In the genomic region with DNA sequence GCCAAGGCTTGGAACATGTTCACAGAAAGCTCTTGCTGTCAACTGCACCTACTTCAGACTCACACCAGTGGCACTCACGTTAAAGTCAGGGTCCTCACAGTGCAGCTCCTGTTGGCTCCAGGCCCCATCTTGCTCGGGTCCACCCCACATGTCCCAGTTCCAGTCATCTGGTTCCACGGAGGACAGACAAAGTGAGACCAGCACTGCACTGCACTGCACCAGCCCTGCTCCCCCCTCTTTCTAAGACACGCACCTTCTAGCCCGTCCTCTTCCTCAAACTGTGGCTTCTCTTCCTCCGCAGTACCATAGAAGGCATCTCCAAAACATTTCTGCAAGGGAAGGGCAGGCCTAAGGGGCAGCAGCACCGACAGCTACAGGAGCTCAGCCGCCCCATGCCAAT, we compare ENCODE assay signal across 12 mouse cellular contexts. TPM values are rescaled to one million over a fixed set of nuclear protein-coding genes. Genes with fewer than 3 reads are reported as not detected.
"Had no signal": no experiment of that assay in that cellular context is flagged by ENCODE, and none has a peak within 500 bp of the region (broad histone marks: within the 10 kb centered on the region; RNA-seq: fewer than 3 reads in every experiment).

No protein-coding gene starts in this region.

- H3K4me2 ChIP-seq: limb, embryonic 12.5 days; lung, embryonic 15.5 days had no signal

- H3K27me3 ChIP-seq: limb, embryonic 12.5 days; lung, embryonic 15.5 days had no signal

- H3K9ac ChIP-seq: limb, embryonic 12.5 days; lung, embryonic 15.5 days had no signal

- H3K4me3 ChIP-seq: layer of hippocampus, adult 2 months; limb, embryonic 12.5 days; lung, embryonic 15.5 days had no signal

- H3K4me1 ChIP-seq: limb, embryonic 12.5 days; lung, embryonic 15.5 days had no signal

- DNase-seq: kidney, adult 18-20 months; kidney, postnatal 10 days; kidney, postnatal 4 days; lung, postnatal 14 days; right cerebral cortex, adult 18-20 months; right cerebral cortex, postnatal 25 days; thymus, postnatal 36 days had no signal

- H3K27ac ChIP-seq: layer of hippocampus, adult 2 months; limb, embryonic 12.5 days; lung, embryonic 15.5 days; macrophage had no signal

- H3K9me3 ChIP-seq: limb, embryonic 12.5 days; lung, embryonic 15.5 days had no signal

RNA-seq across cellular contexts. Expression of a gene that starts 28.1 kb away (rescaled TPM):
- polyA plus RNA-seq: macrophage; thymus, postnatal 0 days had no signal

RNA-seq across cellular contexts. Expression of a gene that starts 35.8 kb away (rescaled TPM):
- polyA plus RNA-seq: macrophage had no signal
